Mouse (Mus musculus) thymus, postnatal 4 days (tissue): ENCODE measurements around the gene Tmem248.

Experiments used
- DNase-seq: peaks from one replicate; pipeline ENCODE4 v3.0.0; 2021

The Tmem248 gene

DNA sequence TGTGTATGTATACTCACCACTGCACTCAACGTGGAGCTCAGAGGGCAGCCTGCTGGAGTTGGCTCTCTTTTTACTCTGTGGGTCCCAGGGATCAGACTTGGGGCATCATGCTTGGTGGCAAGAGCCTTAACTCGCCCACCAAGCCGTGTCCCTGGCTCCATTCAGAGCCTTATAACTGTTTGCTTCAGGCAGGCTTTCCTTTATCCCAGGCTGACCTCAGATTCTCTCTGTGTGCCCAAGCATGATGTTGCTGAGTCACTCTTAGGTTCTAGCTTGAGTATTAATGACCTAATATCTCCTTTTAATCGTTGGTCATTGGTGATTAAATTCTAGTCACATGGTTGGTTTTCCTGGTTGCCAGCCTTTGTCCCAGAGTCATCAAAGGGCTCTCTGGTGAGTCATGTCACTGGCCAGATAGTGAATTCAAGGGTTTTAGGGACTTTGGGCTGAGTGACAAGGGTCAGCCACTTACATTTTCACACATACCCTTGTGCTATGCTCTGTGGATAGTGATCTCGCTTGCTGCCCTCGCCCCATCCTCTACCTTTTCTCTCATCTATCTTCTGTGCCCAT lies 47.6 kb downstream of the Tmem248 start:
- DNase-seq, result no peak

- DNase-seq, result peak; percentile 74
Measured at GRCm38 (mm10) chr5:130266651-130267050, 49.8 kb downstream of the Tmem248 start.

- peak; percentile 39 for DNase-seq
Measured at GRCm38 (mm10) chr5:130267316-130267715, 50.4 kb downstream of the Tmem248 start.

DNA sequence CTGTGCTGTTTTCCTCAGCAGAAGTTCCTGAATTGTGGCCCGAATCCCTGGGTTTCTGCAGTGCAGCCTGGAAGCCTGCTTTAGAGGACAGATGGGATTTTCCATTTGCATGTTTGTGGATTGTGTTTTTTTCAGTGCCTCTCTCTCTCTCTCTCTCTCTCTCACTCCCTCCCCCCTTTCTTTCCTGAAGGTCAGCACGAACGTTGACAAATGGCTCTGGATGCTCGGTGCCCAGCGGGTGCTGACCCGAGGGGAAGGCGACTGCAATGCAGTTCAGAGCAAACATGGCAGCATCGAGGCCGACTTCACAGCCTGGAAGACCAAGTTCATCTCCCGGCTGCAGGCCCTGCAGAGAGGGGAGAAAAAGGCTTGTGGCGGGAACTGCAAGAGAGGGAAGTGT lies 52.1 kb downstream of the Tmem248 start:
- DNase-seq, result no peak

DNA sequence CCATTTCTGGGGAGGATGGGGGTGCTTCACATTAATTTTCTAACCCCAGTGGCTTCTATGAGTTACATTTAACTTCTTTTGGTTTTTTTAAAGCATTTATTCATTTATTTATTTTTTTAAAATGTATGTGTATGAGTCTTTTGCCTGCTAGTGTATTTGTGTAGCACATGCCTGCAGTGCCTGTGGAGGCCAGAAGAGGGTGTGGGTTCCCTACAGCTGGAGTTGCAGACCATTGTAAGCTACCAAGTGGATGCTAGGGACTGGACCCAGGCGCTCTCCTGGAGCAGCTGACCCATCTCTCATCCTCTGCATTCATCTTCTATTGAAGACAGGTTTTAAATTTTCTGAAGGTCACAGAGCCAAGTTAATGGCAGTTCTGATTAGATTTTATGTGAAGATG lies 55.5 kb downstream of the Tmem248 start:
- peak; percentile 26 for DNase-seq

DNA sequence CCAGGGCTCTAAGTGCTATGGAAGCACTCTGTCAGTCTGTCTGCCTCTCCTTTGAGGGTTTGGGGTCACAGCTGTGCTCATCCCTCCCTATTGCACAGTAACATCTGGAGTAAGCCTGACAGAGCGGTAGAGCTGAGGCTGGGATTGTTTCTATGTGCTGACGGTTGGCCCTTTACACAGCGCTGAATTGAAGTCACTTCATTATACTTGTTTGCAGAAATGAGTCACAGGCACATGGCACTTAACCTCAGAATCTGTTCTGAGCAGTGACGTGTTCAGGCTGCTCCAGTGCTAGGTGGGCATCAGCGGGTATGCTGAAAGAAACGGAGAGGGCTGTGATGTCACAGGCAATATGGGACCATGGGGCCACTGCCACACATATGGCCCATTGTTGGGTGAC lies 56.2 kb downstream of the Tmem248 start:
- DNase-seq, result no peak

DNA sequence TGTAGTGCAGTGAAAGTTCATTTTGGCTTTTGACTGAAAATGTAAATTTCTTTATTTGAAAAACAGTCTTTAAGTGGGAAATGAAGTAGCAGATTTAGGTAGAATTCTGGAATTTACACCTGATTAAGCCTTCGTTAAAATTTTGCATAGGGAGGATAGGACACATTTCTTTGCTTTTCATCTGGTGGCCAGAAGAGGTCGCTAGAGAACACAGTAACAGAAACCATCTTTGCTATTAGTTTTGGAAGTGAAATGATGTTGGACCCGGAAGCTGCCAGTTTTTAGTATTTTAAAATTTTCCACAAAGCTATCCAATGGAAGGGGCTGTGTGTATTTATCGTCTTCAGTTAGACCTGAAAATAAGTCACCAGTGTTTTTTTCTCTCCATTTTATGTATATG lies 58.6 kb downstream of the Tmem248 start:
- peak; percentile 29 for DNase-seq

DNA sequence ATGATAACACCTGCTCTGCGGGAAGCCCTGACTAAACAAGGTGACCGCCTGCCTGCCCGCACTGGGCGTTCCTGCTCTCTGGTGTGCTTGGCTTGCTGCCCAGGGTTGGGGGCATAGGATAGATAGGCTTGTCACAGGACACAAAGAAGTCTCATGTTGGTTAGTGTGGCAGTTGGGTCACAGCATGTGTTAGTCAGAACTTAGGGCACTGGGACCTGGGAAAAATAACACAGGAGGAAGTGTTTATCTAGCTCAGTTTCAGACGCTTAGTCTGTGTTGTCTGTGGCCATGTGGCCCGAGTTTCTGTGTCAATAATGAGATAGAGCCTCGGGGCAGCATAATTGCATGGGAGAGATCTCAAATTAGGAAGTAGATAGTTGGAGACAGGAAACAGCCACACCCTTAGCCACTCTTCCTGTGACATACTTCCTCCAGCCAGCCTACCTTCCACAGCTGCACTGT lies 61.2 kb downstream of the Tmem248 start:
- DNase-seq, result no peak

- no peak for DNase-seq
Measured at GRCm38 (mm10) chr5:130283079-130283732, 66.3 kb downstream of the Tmem248 start.

- no peak for DNase-seq
Measured at GRCm38 (mm10) chr5:130288106-130288505, 71.2 kb downstream of the Tmem248 start.

GRCm38 (mm10) chr5:130290242-130290641 lies 73.4 kb downstream of the Tmem248 start:
- peak; percentile 30 for DNase-seq

DNA sequence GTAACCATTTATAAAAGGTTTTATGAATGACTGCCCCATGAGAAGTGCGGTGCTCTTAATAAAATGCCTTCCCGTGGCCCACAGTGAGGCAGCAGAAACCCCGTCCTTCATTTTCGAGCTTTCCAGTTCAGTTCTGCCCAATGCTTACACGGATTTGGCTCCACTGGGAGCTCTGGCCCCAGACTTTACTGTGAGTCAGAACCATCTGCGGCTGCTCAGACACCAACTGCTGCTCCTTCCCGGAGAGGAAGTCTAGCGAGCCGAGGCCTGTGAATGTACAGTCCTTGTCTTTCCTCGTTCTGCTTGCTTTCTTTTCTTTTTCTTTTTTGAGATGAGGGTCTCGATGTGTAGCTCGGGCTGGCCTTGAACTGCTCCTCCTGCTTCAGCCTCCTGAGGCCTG lies 73.9 kb downstream of the Tmem248 start:
- DNase-seq, result no peak

DNA sequence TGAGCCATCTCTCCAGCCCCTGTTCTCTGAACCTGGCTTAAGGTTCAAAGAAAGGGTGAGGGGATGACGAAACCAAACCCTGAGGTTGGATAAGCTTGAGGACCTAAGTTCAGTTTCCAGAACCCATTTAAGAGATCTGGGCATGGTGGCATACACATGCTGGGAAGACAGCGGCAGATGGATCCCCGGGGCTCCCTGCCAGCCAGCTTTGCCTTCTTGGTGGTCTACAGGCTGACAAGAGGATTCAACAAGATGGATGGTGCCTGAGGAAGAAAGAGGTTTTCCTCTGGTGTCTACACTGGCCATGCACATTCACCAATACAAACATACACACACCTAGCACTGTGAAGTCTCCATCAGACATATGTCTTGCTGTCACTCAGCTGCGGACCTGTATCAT lies 76.1 kb downstream of the Tmem248 start:
- DNase-seq, result no peak
